Mouse (Mus musculus) stomach, postnatal 0 days (tissue): ENCODE data around the gene G6pc3.

Source experiments
- CTCF ChIP-seq: IDR thresholded peaks from 2 replicates; pipeline ENCODE4 v1.5.1; 2016; ENCODE audit warnings: antibody characterized with exemption, low read depth, mild to moderate bottlenecking, moderate library complexity
- EP300 ChIP-seq: optimal IDR thresholded peaks from 2 replicates; pipeline ENCODE3; 2016; ENCODE audit warnings: antibody characterized with exemption

DNA sequence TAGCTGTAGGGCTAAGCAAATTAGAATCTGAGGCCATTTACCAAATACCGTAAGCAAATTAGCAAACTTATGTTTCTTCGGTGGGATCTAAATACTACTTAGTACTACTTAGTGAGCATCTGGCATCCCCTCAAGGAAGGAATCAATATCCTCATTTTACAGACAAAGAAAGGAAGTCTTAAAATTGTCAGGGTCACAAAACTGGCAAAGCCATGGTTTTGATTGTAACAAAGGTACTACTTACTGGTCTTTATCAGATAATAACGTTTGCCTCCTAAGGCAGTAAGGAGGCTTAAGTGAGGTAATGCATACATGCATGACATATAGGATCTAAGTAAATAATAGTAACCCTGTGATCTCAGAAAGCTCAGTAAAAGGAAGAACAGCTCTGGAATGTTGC lies 3.7 kb upstream of the G6pc3 start:
- TF ChIP-seq CTCF (no peak), EP300 (no peak)
